Mouse (Mus musculus): ENCODE data around the gene Apoa4. TPM values are rescaled to one million over a fixed set of nuclear protein-coding genes. Genes with fewer than 3 reads are reported as not detected.
A peak's percentile ranks its signal among the peaks of the same experiment; 100 is the strongest.

Gene Apoa4
- total and polyA plus RNA-seq, 2 experiments from 2014 or later: 6.6 TPM; not detected in 1

DNA sequence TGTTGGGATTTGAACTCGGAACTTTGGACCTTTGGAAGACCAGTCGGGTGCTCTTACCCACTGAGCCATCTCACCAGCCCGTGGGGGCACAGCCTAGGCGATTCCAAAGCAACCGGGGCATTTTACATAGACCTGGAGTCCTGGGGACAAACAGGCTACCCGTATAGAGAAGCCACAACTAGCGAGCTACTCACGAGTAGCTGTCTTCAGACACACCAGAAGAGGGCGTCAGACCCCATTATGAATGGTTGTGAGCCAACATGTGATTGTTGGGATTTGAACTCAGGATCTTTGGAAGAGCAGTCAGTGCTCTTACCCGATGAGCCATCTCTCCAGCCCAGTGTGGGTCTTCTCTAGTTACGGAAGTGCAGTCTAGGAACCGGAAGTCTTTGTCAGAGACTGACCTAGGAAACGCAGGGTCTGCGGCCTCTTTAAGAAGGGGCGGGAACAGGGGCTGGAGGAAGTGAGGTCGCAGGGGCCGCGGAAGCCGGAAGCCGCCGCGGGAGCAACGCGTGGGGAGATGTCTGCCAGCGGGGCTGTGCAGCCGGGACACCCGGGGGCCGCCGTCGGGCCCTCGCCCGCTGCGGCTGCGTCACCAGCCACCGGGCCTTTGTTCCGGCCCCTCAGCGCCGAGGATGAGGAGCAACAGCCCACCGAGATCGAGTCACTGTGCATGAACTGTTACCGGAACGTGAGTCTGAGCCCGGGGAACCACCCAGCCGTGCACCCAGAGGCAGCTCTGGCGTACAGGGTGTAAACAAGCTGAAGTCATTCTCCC lies 32.4 kb downstream of the Apoa4 start, which contains the start of gene Zpr1:
Zpr1 (plus strand) TSS at position 388 of the 778 bp plus-strand sequence.
- H3K36me3 ChIP-seq (replicated peaks; ENCODE audit: control insufficient read depth, insufficient read depth, low read length): peaks cover 37% of the 10 kb centered on the region
- peak; percentile 94 for DNase-seq (ENCODE audit: low spot score)
- H3K4me3 ChIP-seq (ENCODE audit: low read depth, low read length): peak within 1 kb of the TSS; percentile 87
- H3K4me1 ChIP-seq (ENCODE audit: control insufficient read depth, insufficient read depth): peaks cover 7% of the 10 kb centered on the region; the same call in 1 of the 2 replicates
- 6% methylated on average over 45 of the region's 45 CpGs for WGBS
- peak within 1 kb of the TSS; percentile 60 for H3K9ac ChIP-seq (replicated peaks; ENCODE audit: low read depth, low read length)
- ATAC-seq (ENCODE audit: insufficient read depth, low read depth): peak; percentile 97
- H3K27ac ChIP-seq (ENCODE audit: low read depth): peak within 1 kb of the TSS; percentile 78
- no peaks in the 10 kb centered on the region for H3K9me3 ChIP-seq (replicated peaks; ENCODE audit: control insufficient read depth, low read length)
- H3K27me3 ChIP-seq (ENCODE audit: control insufficient read depth, insufficient read depth, low read length): peaks cover 7% of the 10 kb centered on the region
- H3K4me2 ChIP-seq (ENCODE audit: low read depth, low read length): peak within 1 kb of the TSS; percentile 95
- TF ChIP-seq CTCF (IDR thresholded peaks at IDR 0.05; ENCODE audit: low read depth): peak; percentile 20; the same call in 1 of the 2 replicates
- no peak; the same call in 1 of the 2 replicates for TF ChIP-seq EP300 (IDR thresholded peaks at IDR 0.05; ENCODE audit: low read depth)

- Histone ChIP-seq H3K4me2 (ENCODE audit: low read depth, low read length) (no peak overlapping the region), H3K4me1 (ENCODE audit: control insufficient read depth, insufficient read depth) (peaks cover 7% of the 10 kb centered on the region; the same call in 1 of the 2 replicates), H3K9ac (replicated peaks; ENCODE audit: low read depth, low read length) (no peak overlapping the region), H3K27me3 (ENCODE audit: control insufficient read depth, insufficient read depth, low read length) (peaks cover 6% of the 10 kb centered on the region; the same call in 1 of the 2 replicates), H3K36me3 (replicated peaks; ENCODE audit: control insufficient read depth, insufficient read depth, low read length) (peaks cover 47% of the 10 kb centered on the region), H3K9me3 (replicated peaks; ENCODE audit: control insufficient read depth, low read length) (no peaks in the 10 kb centered on the region), H3K27ac (ENCODE audit: low read depth) (no peak overlapping the region), H3K4me3 (ENCODE audit: low read depth, low read length) (no peak overlapping the region)
- no peak for ATAC-seq (ENCODE audit: insufficient read depth, low read depth)
- WGBS: 55% methylated on average over 9 of the region's 9 CpGs
- TF ChIP-seq CTCF (IDR thresholded peaks at IDR 0.05; ENCODE audit: low read depth) (no peak), EP300 (IDR thresholded peaks at IDR 0.05; ENCODE audit: low read depth) (no peak)
- DNase-seq (ENCODE audit: low spot score): no peak
Observed at GRCm38 (mm10) chr9:46274494-46274893, 34.0 kb downstream of the Apoa4 start.

GRCm38 (mm10) chr9:46282631-46283436 lies 42.3 kb downstream of the Apoa4 start, which contains the start of gene Bud13:
Gene Bud13, plus strand, starts transcription at chr9:46283008.
- TF ChIP-seq EP300 (IDR thresholded peaks at IDR 0.05; ENCODE audit: low read depth) (no peak), CTCF (IDR thresholded peaks at IDR 0.05; ENCODE audit: low read depth) (peak; percentile 53)
- Histone ChIP-seq H3K9ac (replicated peaks; ENCODE audit: low read depth, low read length) (peak within 1 kb of the TSS; percentile 77), H3K4me3 (ENCODE audit: low read depth, low read length) (peak within 1 kb of the TSS; percentile 80), H3K4me1 (ENCODE audit: control insufficient read depth, insufficient read depth) (peaks cover 10% of the 10 kb centered on the region), H3K27me3 (ENCODE audit: control insufficient read depth, insufficient read depth, low read length) (no peaks in the 10 kb centered on the region), H3K27ac (ENCODE audit: low read depth) (peak within 1 kb of the TSS; percentile 61), H3K9me3 (replicated peaks; ENCODE audit: control insufficient read depth, low read length) (no peaks in the 10 kb centered on the region), H3K4me2 (ENCODE audit: low read depth, low read length) (peak within 1 kb of the TSS; percentile 64), H3K36me3 (replicated peaks; ENCODE audit: control insufficient read depth, insufficient read depth, low read length) (peaks cover 54% of the 10 kb centered on the region)
- ATAC-seq (ENCODE audit: insufficient read depth, low read depth) (peak; percentile 93), DNase-seq (ENCODE audit: low spot score) (peak; percentile 91)
- WGBS: under 1% methylated on average over 54 of the region's 55 CpGs

Other genes starting within 250 kb of the Apoa4 start
- gene Pafah1b2, start 228.0 kb upstream of the Apoa4 start, total RNA-seq (2014; rRNA removed; ENCODE audit: low replicate concordance): 41.0 and 50.3 TPM in 2 replicates
- gene Pafah1b2, start 228.0 kb upstream of the Apoa4 start, polyA plus RNA-seq (2015; fragmentation: Nextera tagmentation; extraction: Ambion mirVana): 83.6 and 92.8 TPM in 2 replicates
- gene Sik3, start 227.9 kb upstream of the Apoa4 start, total RNA-seq (2014; rRNA removed; ENCODE audit: low replicate concordance): 35.3 and 49.3 TPM in 2 replicates
- gene Sik3, start 227.9 kb upstream of the Apoa4 start, polyA plus RNA-seq (2015; fragmentation: Nextera tagmentation; extraction: Ambion mirVana): 12.2 and 13.1 TPM in 2 replicates
- gene Apoa1, start 12.1 kb upstream of the Apoa4 start, total RNA-seq (2014; rRNA removed; ENCODE audit: low replicate concordance): 0.62 TPM in 1 of 2 replicates, not detected in the other
- gene Apoa1, start 12.1 kb upstream of the Apoa4 start, polyA plus RNA-seq (2015; fragmentation: Nextera tagmentation; extraction: Ambion mirVana): 1.0 and 1.8 TPM in 2 replicates
- not detected in 2 replicates for gene Apoc3, start 5.1 kb upstream of the Apoa4 start, total RNA-seq (2014; rRNA removed; ENCODE audit: low replicate concordance)
- not detected in 2 replicates for gene Apoc3, start 5.1 kb upstream of the Apoa4 start, polyA plus RNA-seq (2015; fragmentation: Nextera tagmentation; extraction: Ambion mirVana)
- gene Apoa5, start 27.9 kb downstream of the Apoa4 start, total RNA-seq (2014; rRNA removed; ENCODE audit: low replicate concordance): 0.23 and 0.80 TPM in 2 replicates
- 0.14 TPM in 1 of 2 replicates, not detected in the other for gene Apoa5, start 27.9 kb downstream of the Apoa4 start, polyA plus RNA-seq (2015; fragmentation: Nextera tagmentation; extraction: Ambion mirVana)
- 19.3 and 22.2 TPM in 2 replicates for gene Zpr1, start 32.4 kb downstream of the Apoa4 start, total RNA-seq (2014; rRNA removed; ENCODE audit: low replicate concordance)
- 23.6 and 25.6 TPM in 2 replicates for gene Zpr1, start 32.4 kb downstream of the Apoa4 start, polyA plus RNA-seq (2015; fragmentation: Nextera tagmentation; extraction: Ambion mirVana)
- gene Bud13, start 42.3 kb downstream of the Apoa4 start, total RNA-seq (2014; rRNA removed; ENCODE audit: low replicate concordance): 12.0 and 14.6 TPM in 2 replicates
- gene Bud13, start 42.3 kb downstream of the Apoa4 start, polyA plus RNA-seq (2015; fragmentation: Nextera tagmentation; extraction: Ambion mirVana): 7.6 and 7.9 TPM in 2 replicates
- not detected in 2 replicates for gene 4931429L15Rik, start 79.3 kb downstream of the Apoa4 start, total RNA-seq (2014; rRNA removed; ENCODE audit: low replicate concordance)
- not detected in 2 replicates for gene 4931429L15Rik, start 79.3 kb downstream of the Apoa4 start, polyA plus RNA-seq (2015; fragmentation: Nextera tagmentation; extraction: Ambion mirVana)

All from heart, postnatal 0 days (tissue).